ENCODE assay signal across 29 mouse cellular contexts in the genomic region with DNA sequence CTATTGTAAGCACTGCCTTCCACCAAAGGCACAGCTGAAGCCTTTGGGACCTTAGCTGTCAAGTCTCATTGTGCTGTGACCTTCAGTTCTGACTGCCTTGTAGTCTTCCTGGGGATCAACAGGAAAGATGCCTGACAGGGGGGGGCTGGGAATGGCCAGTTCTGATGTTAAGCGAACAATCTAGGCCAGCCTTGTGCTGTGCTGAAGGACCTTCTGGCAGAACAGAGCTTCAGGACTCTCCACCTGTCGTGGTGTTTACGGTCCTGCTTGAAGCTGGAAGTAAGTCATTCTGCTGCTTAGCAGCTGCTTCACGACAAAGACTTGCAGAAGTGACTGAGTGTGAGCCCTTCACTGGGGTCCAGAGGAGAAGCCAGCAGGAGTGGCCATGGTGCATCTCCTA.
A peak's percentile ranks its signal among the peaks of the same experiment; 100 is the strongest.
DNase-seq lines count a peak whose midpoint lies in the region; ATAC-seq lines count a peak whose summit lies in the region.
"Had no signal": no experiment of that assay in that cellular context is flagged by ENCODE, and none has a peak within 500 bp of the region (broad histone marks: within the 10 kb centered on the region; RNA-seq: fewer than 3 reads in every experiment).

No protein-coding gene starts in this region.

- H3K9me3 ChIP-seq in heart, embryonic 15.5 days (replicated peaks) = no peaks in the 10 kb centered on the region
- H3K9me3 ChIP-seq in hindbrain, embryonic 10.5 days = no peaks in the 10 kb centered on the region
- H3K9me3 ChIP-seq: hindbrain, embryonic 12.5 days; intestine, embryonic 15.5 days; liver, embryonic 15.5 days; lung, embryonic 15.5 days; neural tube, embryonic 12.5 days had no signal

- no peak for DNase-seq in heart, postnatal 36 days
- DNase-seq in lung, postnatal 36 days = peak; percentile 51
- no peak for DNase-seq in lung, postnatal 25 days (ENCODE audit: low spot score)
- DNase-seq in retina, embryonic 14.5 days (ENCODE audit: low spot score) = peak; percentile 31
- DNase-seq in hindbrain, embryonic 10.5 days (ENCODE audit: low spot score) = no peak
- no peak for DNase-seq in layer of hippocampus, adult 9-10 months (ENCODE audit: low spot score)
- DNase-seq: adrenal gland, adult 8-10 months; cerebellum, adult 2 months; cerebellum, postnatal 14 days; gastrocnemius, postnatal 14 days; heart, postnatal 10 days; kidney, adult 9 months; kidney, postnatal 10 days; layer of hippocampus, adult 9-11 months; right cerebral cortex, adult 18-20 months; thymus, adult 2 months; thymus, postnatal 36 days had no signal

- no peak overlapping the region for H3K9ac ChIP-seq in heart, embryonic 15.5 days
- H3K9ac ChIP-seq: forebrain, embryonic 12.5 days; hindbrain, embryonic 12.5 days; intestine, embryonic 15.5 days; liver, embryonic 15.5 days; lung, embryonic 15.5 days; neural tube, embryonic 12.5 days had no signal

- WGBS in heart, embryonic 15.5 days = 65% methylated on average over 4 of the region's 4 CpGs
- WGBS in hindbrain, embryonic 10.5 days = 72% methylated on average over 4 of the region's 4 CpGs

- H3K27ac ChIP-seq in heart, embryonic 15.5 days = 0 out of 2 replicates have a peak overlapping the region, but pooled peaks have one; percentile 15
- no peak overlapping the region for H3K27ac ChIP-seq in hindbrain, embryonic 10.5 days
- H3K27ac ChIP-seq: forebrain, embryonic 12.5 days; hindbrain, embryonic 12.5 days; hindbrain, postnatal 0 days; intestine, embryonic 15.5 days; liver, embryonic 15.5 days; lung, embryonic 15.5 days; neural tube, embryonic 12.5 days had no signal

- H3K36me3 ChIP-seq in heart, embryonic 15.5 days = no peaks in the 10 kb centered on the region
- peaks cover 15% of the 10 kb centered on the region for H3K36me3 ChIP-seq in hindbrain, embryonic 10.5 days
- H3K36me3 ChIP-seq: forebrain, embryonic 12.5 days; hindbrain, embryonic 12.5 days; intestine, embryonic 15.5 days; liver, embryonic 15.5 days; lung, embryonic 15.5 days; neural tube, embryonic 12.5 days had no signal

- peaks cover 35% of the 10 kb centered on the region for H3K4me1 ChIP-seq in heart, embryonic 15.5 days (replicated peaks)
- H3K4me1 ChIP-seq in hindbrain, embryonic 10.5 days (replicated peaks) = peaks cover 54% of the 10 kb centered on the region

- no peak for ATAC-seq in heart, embryonic 15.5 days (replicated peaks; ENCODE audit: insufficient number of reproducible peaks, insufficient read depth, low FRiP score, low read depth)

- no peaks in the 10 kb centered on the region for H3K27me3 ChIP-seq in heart, embryonic 15.5 days
- H3K27me3 ChIP-seq in hindbrain, embryonic 10.5 days (ENCODE audit: insufficient read depth, poor library complexity, severe bottlenecking) = no peaks in the 10 kb centered on the region
- H3K27me3 ChIP-seq: forebrain, embryonic 12.5 days; hindbrain, embryonic 12.5 days; intestine, embryonic 15.5 days; liver, embryonic 15.5 days; lung, embryonic 15.5 days; neural tube, embryonic 12.5 days had no signal

- intact Hi-C loops in heart, postnatal 36 days (cut with DNase I) = no loop called here

- H3K4me2 ChIP-seq in heart, embryonic 15.5 days = no peak overlapping the region
- H3K4me2 ChIP-seq: forebrain, embryonic 12.5 days; heart, embryonic 11.5 days; hindbrain, embryonic 12.5 days; intestine, embryonic 15.5 days; liver, embryonic 15.5 days; lung, embryonic 15.5 days; midbrain, embryonic 11.5 days; neural tube, embryonic 12.5 days had no signal

- no peak overlapping the region for H3K4me3 ChIP-seq in heart, embryonic 15.5 days
- no peak overlapping the region for H3K4me3 ChIP-seq in hindbrain, embryonic 10.5 days
- H3K4me3 ChIP-seq: erythroblast, embryonic 14.5 days; forebrain, embryonic 12.5 days; hindbrain, embryonic 12.5 days; intestine, embryonic 15.5 days; liver, embryonic 15.5 days; lung, embryonic 15.5 days; myocyte; neural tube, embryonic 12.5 days had no signal

Comparison
In these comparisons a context has a peak if more than half of its experiments do, and no peak if none do; other contexts are left out.
1. DNase-seq: peak in lung, postnatal 36 days (single experiment) and retina, embryonic 14.5 days (single experiment); none in heart, postnatal 36 days (0 of 2), lung, postnatal 25 days (single experiment), hindbrain, embryonic 10.5 days (single experiment) and layer of hippocampus, adult 9-10 months (single experiment).